Mouse (Mus musculus) neural tube, embryonic 15.5 days (tissue): ENCODE results near the gene Dhrs2. TPM values are rescaled to one million over a fixed set of nuclear protein-coding genes. Genes with fewer than 3 reads are reported as not detected.

Source experiments
- ATAC-seq: fragments of 200-750 bp; cut with Nextera tagmentation; 2 replicates; pipeline ENCODE4 v1.8.0; 2017; ENCODE audit warnings: mild to moderate bottlenecking, moderate TSS enrichment, moderate library complexity; ENCODE audit not compliant: low FRiP score
- H3K27ac ChIP-seq: fragments of 300-500 bp; sonication (generic); replicated peaks from 2 replicates; pipeline ENCODE4 v1.5.1; 2015; ENCODE audit warnings: mild to moderate bottlenecking, inconsistent platforms
- H3K27me3 ChIP-seq: fragments of 300-500 bp; sonication (generic); replicated peaks from 2 replicates; pipeline ENCODE4 v1.6.1; 2015; ENCODE audit warnings: inconsistent platforms
- H3K36me3 ChIP-seq: fragments of 300-500 bp; sonication (generic); 2 replicates; pipeline ENCODE4 v1.6.1; 2015; ENCODE audit warnings: inconsistent platforms
- H3K4me1 ChIP-seq: fragments of 300-500 bp; sonication (generic); 2 replicates; pipeline ENCODE4 v1.6.1; 2015; ENCODE audit warnings: inconsistent platforms
- H3K4me2 ChIP-seq: fragments of 300-500 bp; sonication (generic); 2 replicates; pipeline ENCODE4 v1.6.1; 2015; ENCODE audit warnings: inconsistent platforms, mild to moderate bottlenecking, moderate library complexity
- H3K4me3 ChIP-seq: fragments of 300-500 bp; sonication (generic); replicated peaks from 2 replicates; pipeline ENCODE4 v1.5.1; 2015; ENCODE audit warnings: mild to moderate bottlenecking, inconsistent platforms
- H3K9ac ChIP-seq: fragments of 300-500 bp; sonication (generic); replicated peaks from 2 replicates; pipeline ENCODE4 v1.6.1; 2015; ENCODE audit warnings: mild to moderate bottlenecking, inconsistent platforms
- H3K9me3 ChIP-seq: fragments of 300-500 bp; sonication (generic); replicated peaks from 2 replicates; pipeline ENCODE4 v1.6.1; 2016; ENCODE audit warnings: inconsistent platforms
- WGBS: fragments of 180-500 bp; shearing (Covaris S2); methylation state at CpG from one replicate; pipeline ENCODE4 v1.1.7; 2015; ENCODE audit warnings: mixed read lengths; 5-methylcytosine and 5-hydroxymethylcytosine counted together
- polyA plus RNA-seq: library from polyadenylated mRNA; unstranded; fragments of >200 nt; fragmentation: Nextera tagmentation; extraction: Ambion mirVana; gene quantifications from 2 replicates; pipeline ENCODE4 v1.2.1, GENCODE M21; 2015

The Dhrs2 gene
- polyA plus RNA-seq, 1 experiment from 2014 or later, result 1.2 TPM

DNA sequence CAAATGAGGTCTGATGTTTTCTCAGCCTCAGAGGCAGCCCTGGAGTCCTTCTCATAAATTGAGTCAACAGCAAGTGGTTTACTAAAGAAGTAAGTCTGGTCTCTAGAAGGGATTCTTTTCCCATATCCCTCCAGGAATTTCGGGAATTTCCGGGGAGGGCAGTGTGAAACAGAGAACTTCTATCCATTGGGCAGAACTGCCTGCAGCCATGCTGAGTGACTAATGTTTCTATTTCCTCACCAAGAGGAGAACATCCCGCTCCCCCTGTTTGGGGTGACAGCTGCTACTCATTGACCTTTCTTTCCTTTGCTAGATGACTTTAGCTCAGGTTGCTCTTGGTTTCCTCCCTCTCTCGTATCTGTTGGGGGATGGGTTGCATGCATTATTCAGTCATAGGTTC is 31.8 kb downstream of the Dhrs2 start:
- H3K4me2 ChIP-seq, result no peak overlapping the region
- no peak for ATAC-seq
- H3K4me3 ChIP-seq, result no peak overlapping the region
- no peaks in the 10 kb centered on the region for H3K9me3 ChIP-seq
- H3K9ac ChIP-seq, result no peak overlapping the region
- no peaks in the 10 kb centered on the region for H3K36me3 ChIP-seq
- no peaks in the 10 kb centered on the region for H3K27me3 ChIP-seq
- no peak overlapping the region for H3K27ac ChIP-seq
- WGBS, result 88% methylated on average over 4 of the region's 4 CpGs
- H3K4me1 ChIP-seq, result no peaks in the 10 kb centered on the region

DNA sequence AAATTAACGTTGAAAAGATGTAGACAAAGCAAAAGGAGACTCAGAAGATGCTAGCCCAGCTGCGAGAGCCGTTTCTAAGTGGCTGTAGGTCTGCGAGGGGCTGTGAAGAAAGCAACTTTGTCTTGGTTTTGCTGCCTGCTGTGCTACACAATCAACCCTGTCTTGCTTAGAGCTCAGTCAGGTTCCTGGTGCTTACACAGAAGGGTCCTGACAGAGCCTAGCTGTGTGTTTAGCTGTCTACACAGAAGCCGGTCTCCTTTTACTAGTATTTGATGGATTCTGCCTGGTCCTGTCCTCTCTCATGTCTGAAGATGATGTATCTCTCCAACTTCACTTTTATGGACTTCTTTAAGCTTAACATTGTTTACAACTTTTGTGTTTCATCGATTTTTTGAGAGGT is 33.6 kb downstream of the Dhrs2 start:
- no peaks in the 10 kb centered on the region for H3K27me3 ChIP-seq
- no peaks in the 10 kb centered on the region for H3K4me1 ChIP-seq
- no peak overlapping the region for H3K4me3 ChIP-seq
- no peaks in the 10 kb centered on the region for H3K9me3 ChIP-seq
- H3K27ac ChIP-seq, result no peak overlapping the region
- 55% methylated on average over 6 of the region's 6 CpGs for WGBS
- no peak for ATAC-seq
- H3K36me3 ChIP-seq, result no peaks in the 10 kb centered on the region
- H3K4me2 ChIP-seq, result no peak overlapping the region
- no peak overlapping the region for H3K9ac ChIP-seq

DNA sequence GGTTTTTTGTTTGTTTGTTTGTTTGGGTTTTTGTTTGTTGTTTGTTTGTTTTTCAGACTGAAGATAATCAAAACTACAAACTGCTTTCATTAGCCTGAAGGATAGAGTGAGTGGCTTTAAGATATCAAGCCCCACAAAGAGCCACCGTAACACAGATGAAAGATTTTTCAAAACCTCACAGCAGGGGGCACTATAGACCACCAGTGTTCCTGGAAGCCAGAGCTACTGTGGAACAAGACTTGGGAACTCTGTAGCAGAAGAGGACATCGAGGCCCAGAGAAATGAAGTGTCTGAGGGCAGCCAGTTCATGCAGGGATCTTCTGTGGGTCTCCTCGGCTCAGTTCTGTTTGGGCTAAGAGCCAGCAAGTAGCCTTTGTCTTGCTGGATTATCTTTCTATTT is 49.4 kb downstream of the Dhrs2 start:
- Histone ChIP-seq H3K4me3 (no peak overlapping the region), H3K36me3 (no peaks in the 10 kb centered on the region), H3K9me3 (no peaks in the 10 kb centered on the region), H3K9ac (no peak overlapping the region), H3K4me2 (no peak overlapping the region), H3K4me1 (no peaks in the 10 kb centered on the region), H3K27ac (no peak overlapping the region), H3K27me3 (no peaks in the 10 kb centered on the region)
- 59% methylated on average over 3 of the region's 3 CpGs for WGBS
- ATAC-seq, result no peak

DNA sequence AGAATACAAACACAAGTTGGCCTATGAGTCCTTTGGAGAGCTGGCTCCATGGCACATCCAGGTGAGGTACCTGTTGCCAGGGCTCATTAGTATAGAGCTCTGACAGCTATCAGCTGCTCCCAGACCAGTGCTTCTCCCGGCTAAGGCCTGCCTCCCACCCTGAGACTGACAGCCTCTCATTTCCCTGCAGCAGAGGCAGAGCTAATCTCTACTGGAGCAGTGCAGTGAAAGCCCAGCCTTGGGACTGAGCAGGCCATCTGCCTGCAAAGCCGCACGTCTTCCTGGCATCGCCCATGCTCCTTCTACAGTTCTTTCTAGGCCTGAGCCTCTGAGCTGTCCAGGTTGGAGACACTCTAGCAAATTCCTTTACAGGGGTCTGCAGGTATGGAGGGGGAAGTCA is 51.2 kb downstream of the Dhrs2 start:
- no peak overlapping the region for H3K9ac ChIP-seq
- no peak overlapping the region for H3K27ac ChIP-seq
- no peak overlapping the region for H3K4me2 ChIP-seq
- no peak overlapping the region for H3K4me3 ChIP-seq
- H3K9me3 ChIP-seq, result no peaks in the 10 kb centered on the region
- no peaks in the 10 kb centered on the region for H3K27me3 ChIP-seq
- WGBS, result 85% methylated on average over 4 of the region's 4 CpGs
- H3K36me3 ChIP-seq, result no peaks in the 10 kb centered on the region
- no peaks in the 10 kb centered on the region for H3K4me1 ChIP-seq
- no peak for ATAC-seq

DNA sequence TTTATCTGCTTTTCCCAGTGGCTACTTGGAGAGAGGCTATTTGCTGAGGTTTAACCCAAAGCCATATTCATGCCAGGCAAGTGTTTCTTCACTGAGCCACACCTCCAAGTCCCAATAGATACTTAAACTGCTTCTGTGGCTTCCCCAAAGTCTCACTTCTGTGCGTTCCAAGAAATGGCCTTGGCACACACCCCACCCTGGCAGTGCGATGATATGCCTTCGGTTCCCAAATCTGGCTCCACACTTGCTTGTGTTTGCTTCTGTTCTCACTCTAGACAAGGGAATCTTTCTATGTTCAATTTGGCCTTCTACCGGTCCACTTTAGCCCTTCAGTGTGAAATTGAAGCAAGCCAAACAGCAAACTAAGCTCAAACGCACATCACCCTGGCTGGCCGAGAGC is 53.0 kb downstream of the Dhrs2 start:
- no peak for ATAC-seq

DNA sequence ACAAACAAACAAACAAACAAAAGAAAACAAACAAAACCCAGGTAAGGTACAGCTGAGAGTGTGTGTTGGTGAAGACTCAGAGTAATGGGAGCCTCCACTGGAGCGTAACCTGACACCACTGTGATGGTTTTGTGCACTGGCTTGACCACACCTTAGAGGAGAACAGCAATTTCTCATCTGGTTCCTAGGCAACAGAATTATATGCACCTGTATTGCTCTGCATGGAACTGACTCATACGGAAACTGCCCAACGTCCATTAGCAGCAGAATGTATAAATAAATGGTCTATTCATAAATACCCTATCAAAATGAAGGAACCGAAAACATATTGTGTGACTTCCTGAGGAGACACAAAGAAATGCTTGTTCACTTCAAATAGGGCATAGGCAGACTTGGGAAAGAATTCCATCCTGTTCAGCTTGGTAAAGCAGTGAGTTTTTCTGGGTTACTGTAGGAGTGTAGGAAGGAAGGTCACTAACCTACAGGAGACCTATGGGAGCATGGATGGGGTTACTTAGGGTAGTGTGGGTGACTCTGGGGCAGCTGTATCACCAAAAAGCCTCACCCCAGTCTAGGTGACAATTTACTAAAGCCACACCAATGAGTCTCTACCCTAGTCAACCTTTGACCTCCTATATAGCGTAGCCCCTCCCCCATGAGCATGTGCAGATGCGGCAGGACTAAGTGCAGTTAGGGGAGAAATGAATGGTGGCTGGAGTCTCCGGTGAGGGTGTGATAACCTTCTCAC is 57.7 kb downstream of the Dhrs2 start:
- Histone ChIP-seq H3K27ac (no peak overlapping the region), H3K27me3 (no peaks in the 10 kb centered on the region), H3K9ac (no peak overlapping the region), H3K4me2 (no peak overlapping the region), H3K4me3 (no peak overlapping the region), H3K4me1 (no peaks in the 10 kb centered on the region), H3K36me3 (no peaks in the 10 kb centered on the region), H3K9me3 (no peaks in the 10 kb centered on the region)
- WGBS, result 88% methylated on average over 7 of the region's 7 CpGs
- ATAC-seq, result no peak

More for the DNA sequence above, 53.0 kb downstream of the Dhrs2 start:
- no peaks in the 10 kb centered on the region for H3K4me1 ChIP-seq
- no peak overlapping the region for H3K4me3 ChIP-seq
- H3K9me3 ChIP-seq, result no peaks in the 10 kb centered on the region
- H3K4me2 ChIP-seq, result no peak overlapping the region
- no peak overlapping the region for H3K27ac ChIP-seq
- H3K36me3 ChIP-seq, result no peaks in the 10 kb centered on the region
- WGBS, result 88% methylated on average over 6 of the region's 6 CpGs
- no peaks in the 10 kb centered on the region for H3K27me3 ChIP-seq
- H3K9ac ChIP-seq, result no peak overlapping the region

Other genes starting within 250 kb of the Dhrs2 start
- not detected in 2 replicates for gene Gm17428, start 245.1 kb upstream of the Dhrs2 start, polyA plus RNA-seq
- gene Myh7, start 227.4 kb upstream of the Dhrs2 start, polyA plus RNA-seq, result 7.4 and 9.6 TPM in 2 replicates
- gene Ngdn, start 206.6 kb upstream of the Dhrs2 start, polyA plus RNA-seq, result 47.6 and 60.4 TPM in 2 replicates
- gene Zfhx2, start 129.7 kb upstream of the Dhrs2 start, polyA plus RNA-seq, result 20.3 and 24.5 TPM in 2 replicates
- gene Thtpa, start 127.2 kb upstream of the Dhrs2 start, polyA plus RNA-seq, result 27.9 and 31.6 TPM in 2 replicates
- gene Ap1g2, start 115.4 kb upstream of the Dhrs2 start, polyA plus RNA-seq, result 6.2 and 12.4 TPM in 2 replicates
- 30.6 and 37.0 TPM in 2 replicates for gene Jph4, start 105.1 kb upstream of the Dhrs2 start, polyA plus RNA-seq